Comparison of ENCODE assay signal across 37 mouse cellular contexts in genomic region chr7:135528515-135528914, GRCm38 (mm10). TPM values are rescaled to one million over a fixed set of nuclear protein-coding genes. Genes with fewer than 3 reads are reported as not detected.
DNase-seq lines count a peak whose midpoint lies in the region; ATAC-seq and TF ChIP-seq lines count a peak whose summit lies in the region.
"Had no signal": no experiment of that assay in that cellular context is flagged by ENCODE, and none has a peak within 500 bp of the region (broad histone marks: within the 10 kb centered on the region; RNA-seq: fewer than 3 reads in every experiment).

Gene Clrn3, minus strand, starts transcription at chr7:135528654.

- TF ChIP-seq POLR2A in small intestine, adult 2 months (IDR thresholded peaks at IDR 0.05; ENCODE audit: low read depth, low read length), result no peak

- H3K9me3 ChIP-seq in intestine, embryonic 16.5 days (ENCODE audit: control insufficient read depth, low read length), result no peaks in the 10 kb centered on the region
- H3K9me3 ChIP-seq in midbrain, embryonic 11.5 days (ENCODE audit: control insufficient read depth, low read length), result no peaks in the 10 kb centered on the region
- no peaks in the 10 kb centered on the region for H3K9me3 ChIP-seq in liver, postnatal 0 days (ENCODE audit: low read length)
- H3K9me3 ChIP-seq: embryonic facial prominence, embryonic 13.5 days; forebrain, embryonic 10.5 days; forebrain, embryonic 15.5 days; heart, embryonic 10.5 days; heart, embryonic 15.5 days; hindbrain, embryonic 12.5 days; limb, embryonic 10.5 days; limb, embryonic 15.5 days; liver, embryonic 13.5 days; stomach, embryonic 15.5 days had no signal

- TF ChIP-seq EP300 in liver, postnatal 0 days (IDR thresholded peaks at IDR 0.05; ENCODE audit: low read depth), result no peak

- peak; percentile 73 to 80 for DNase-seq in kidney, adult 8-10 months
- DNase-seq in kidney, postnatal 10 days, result peak; percentile 37
- no peak for DNase-seq in thymus, postnatal 36 days
- no peak for DNase-seq in midbrain, embryonic 11.5 days (ENCODE audit: low spot score, missing footprints)
- no peak for DNase-seq in liver, postnatal 0 days
- no peak for DNase-seq in adrenal gland, postnatal 36 days
- DNase-seq: adrenal gland, adult 8-10 months; B cell, adult 2 months; cerebellum, adult 11 months; cerebellum, adult 9-10 months; gastrocnemius, postnatal 25 days; liver, embryonic 13.5 days; lung, adult 2 months; lung, postnatal 10 days; midbrain, embryonic 14.5 days; thymus, postnatal 4 days had no signal

- no peaks in the 10 kb centered on the region for H3K36me3 ChIP-seq in intestine, embryonic 16.5 days (ENCODE audit: control insufficient read depth, insufficient read depth, low read length)
- peaks cover 3% of the 10 kb centered on the region; the same call in 1 of the 2 replicates for H3K36me3 ChIP-seq in small intestine, adult 2 months (ENCODE audit: control insufficient read depth, insufficient read depth, low read length)
- H3K36me3 ChIP-seq in midbrain, embryonic 11.5 days (ENCODE audit: control insufficient read depth, insufficient read depth, low read length), result no peaks in the 10 kb centered on the region
- H3K36me3 ChIP-seq in liver, postnatal 0 days (replicated peaks; ENCODE audit: insufficient read depth, low read length), result no peaks in the 10 kb centered on the region
- H3K36me3 ChIP-seq: embryonic facial prominence, embryonic 13.5 days; forebrain, embryonic 10.5 days; forebrain, embryonic 15.5 days; heart, embryonic 10.5 days; heart, embryonic 15.5 days; hindbrain, embryonic 12.5 days; limb, embryonic 10.5 days; limb, embryonic 15.5 days; liver, embryonic 13.5 days; stomach, embryonic 15.5 days had no signal

- ATAC-seq in intestine, embryonic 16.5 days, result peak; percentile 93
- no peak for ATAC-seq in midbrain, embryonic 11.5 days (ENCODE audit: low FRiP score)
- ATAC-seq in liver, postnatal 0 days, result no peak
- ATAC-seq: forebrain, embryonic 15.5 days had no signal

- H3K4me3 ChIP-seq in intestine, embryonic 16.5 days (ENCODE audit: low read length), result peak within 1 kb of the TSS; percentile 53
- peak within 1 kb of the TSS; percentile 56 for H3K4me3 ChIP-seq in small intestine, adult 2 months (ENCODE audit: low read depth, low read length)
- H3K4me3 ChIP-seq in midbrain, embryonic 11.5 days (ENCODE audit: low read depth, low read length), result no peak within 1 kb of the TSS
- no peak within 1 kb of the TSS for H3K4me3 ChIP-seq in liver, postnatal 0 days (ENCODE audit: low read depth, low read length)
- H3K4me3 ChIP-seq: embryonic facial prominence, embryonic 13.5 days; forebrain, embryonic 10.5 days; forebrain, embryonic 15.5 days; heart, embryonic 10.5 days; heart, embryonic 15.5 days; hindbrain, embryonic 12.5 days; limb, embryonic 10.5 days; limb, embryonic 15.5 days; liver, embryonic 13.5 days; stomach, embryonic 15.5 days had no signal

- no peak for TF ChIP-seq CTCF in small intestine, adult 2 months (IDR thresholded peaks at IDR 0.05; ENCODE audit: extremely low read depth, insufficient read length, insufficient replicate concordance, low read depth, low read length)
- no peak for TF ChIP-seq CTCF in liver, postnatal 0 days (IDR thresholded peaks at IDR 0.05; ENCODE audit: low read depth)

- H3K27ac ChIP-seq in intestine, embryonic 16.5 days (ENCODE audit: low read length), result peak within 1 kb of the TSS; percentile 89
- peak within 1 kb of the TSS; percentile 99 for H3K27ac ChIP-seq in small intestine, adult 2 months (ENCODE audit: insufficient read depth, low read depth, low read length)
- H3K27ac ChIP-seq in midbrain, embryonic 11.5 days (ENCODE audit: low read depth, low read length), result no peak within 1 kb of the TSS
- no peak within 1 kb of the TSS for H3K27ac ChIP-seq in liver, postnatal 0 days (ENCODE audit: low read depth)
- H3K27ac ChIP-seq: embryonic facial prominence, embryonic 13.5 days; forebrain, embryonic 10.5 days; forebrain, embryonic 15.5 days; heart, embryonic 10.5 days; heart, embryonic 15.5 days; hindbrain, embryonic 12.5 days; limb, embryonic 10.5 days; limb, embryonic 15.5 days; liver, embryonic 13.5 days; macrophage; stomach, embryonic 15.5 days had no signal

- H3K4me1 ChIP-seq in intestine, embryonic 16.5 days (ENCODE audit: control insufficient read depth, insufficient read depth, low read length), result peaks cover 10% of the 10 kb centered on the region
- peaks cover 11% of the 10 kb centered on the region for H3K4me1 ChIP-seq in small intestine, adult 2 months (ENCODE audit: control insufficient read depth, insufficient read depth, insufficient read length, low read length)
- no peaks in the 10 kb centered on the region for H3K4me1 ChIP-seq in midbrain, embryonic 11.5 days (ENCODE audit: control insufficient read depth, insufficient read depth, low read length)
- H3K4me1 ChIP-seq in liver, postnatal 0 days (ENCODE audit: insufficient read depth), result no peaks in the 10 kb centered on the region
- H3K4me1 ChIP-seq: forebrain, embryonic 10.5 days; forebrain, embryonic 15.5 days; heart, embryonic 10.5 days; heart, embryonic 15.5 days; hindbrain, embryonic 12.5 days; limb, embryonic 10.5 days; limb, embryonic 15.5 days; liver, embryonic 13.5 days had no signal

- H3K9ac ChIP-seq in intestine, embryonic 16.5 days (ENCODE audit: low read depth, low read length), result peak within 1 kb of the TSS; percentile 59
- no peak within 1 kb of the TSS for H3K9ac ChIP-seq in midbrain, embryonic 11.5 days (ENCODE audit: low read length)
- no peak within 1 kb of the TSS for H3K9ac ChIP-seq in liver, postnatal 0 days (replicated peaks)
- H3K9ac ChIP-seq: embryonic facial prominence, embryonic 13.5 days; forebrain, embryonic 15.5 days; heart, embryonic 15.5 days; hindbrain, embryonic 12.5 days; limb, embryonic 15.5 days; liver, embryonic 13.5 days; stomach, embryonic 15.5 days had no signal

- H3K27me3 ChIP-seq in intestine, embryonic 16.5 days (replicated peaks; ENCODE audit: control insufficient read depth, insufficient read depth, low read length), result no peaks in the 10 kb centered on the region
- H3K27me3 ChIP-seq in small intestine, adult 2 months (ENCODE audit: control insufficient read depth, insufficient read depth, low read length), result no peaks in the 10 kb centered on the region
- no peaks in the 10 kb centered on the region for H3K27me3 ChIP-seq in midbrain, embryonic 11.5 days (ENCODE audit: control insufficient read depth, insufficient read depth, low read length)
- H3K27me3 ChIP-seq in liver, postnatal 0 days (ENCODE audit: insufficient read depth, low read length), result no peaks in the 10 kb centered on the region
- H3K27me3 ChIP-seq: embryonic facial prominence, embryonic 13.5 days; forebrain, embryonic 15.5 days; heart, embryonic 15.5 days; hindbrain, embryonic 12.5 days; limb, embryonic 15.5 days; stomach, embryonic 15.5 days had no signal

- 61% methylated on average over 7 of the region's 7 CpGs for WGBS in intestine, embryonic 16.5 days
- 32% methylated on average over 7 of the region's 7 CpGs for WGBS in small intestine, adult 2 months
- 85% methylated on average over 7 of the region's 7 CpGs for WGBS in midbrain, embryonic 11.5 days
- WGBS in liver, postnatal 0 days (ENCODE audit: insufficient replicate concordance), result 75% methylated on average over 7 of the region's 7 CpGs

- H3K4me2 ChIP-seq in intestine, embryonic 16.5 days (ENCODE audit: low read depth, low read length), result peak within 1 kb of the TSS; percentile 44
- H3K4me2 ChIP-seq in midbrain, embryonic 11.5 days, result no peak within 1 kb of the TSS
- H3K4me2 ChIP-seq in liver, postnatal 0 days (ENCODE audit: low read depth, low read length), result no peak within 1 kb of the TSS
- H3K4me2 ChIP-seq: embryonic facial prominence, embryonic 13.5 days; forebrain, embryonic 15.5 days; heart, embryonic 15.5 days; hindbrain, embryonic 12.5 days; limb, embryonic 15.5 days; liver, embryonic 13.5 days; stomach, embryonic 15.5 days had no signal

RNA-seq across cellular contexts. Expression of gene Clrn3, which starts in this region (rescaled TPM):
- polyA plus RNA-seq in intestine, embryonic 16.5 days (2015; fragmentation: Nextera tagmentation; extraction: Ambion mirVana), result 40.3 and 45.1 TPM in 2 replicates
- 13.8 and 41.7 TPM in 2 replicates for polyA plus RNA-seq in small intestine, adult 2 months (2012; rRNA removed)
- polyA plus RNA-seq in midbrain, embryonic 11.5 days (2014; fragmentation: Nextera tagmentation; extraction: Ambion mirVana), result not detected in 2 replicates
- polyA plus RNA-seq in liver, postnatal 0 days (2015; fragmentation: Nextera tagmentation; extraction: Ambion mirVana), result not detected in 2 replicates
- not detected for total RNA-seq in adrenal gland, postnatal 36 days (2021)
- total RNA-seq: adrenal gland, adult 8-10 months; common myeloid progenitor, adult 5-6 weeks; gastrocnemius, adult 18-20 months; gastrocnemius, postnatal 25 days; heart, postnatal 25 days; layer of hippocampus, adult 8-10 months; left cerebral cortex, postnatal 10 days; megakaryocyte-erythroid progenitor cell, adult 5-6 weeks; monocyte, adult 5-6 weeks had no signal
- polyA plus RNA-seq: embryonic facial prominence, embryonic 13.5 days; forebrain, embryonic 10.5 days; forebrain, embryonic 15.5 days; frontal cortex, adult 2 months; heart, embryonic 10.5 days; heart, embryonic 15.5 days; hindbrain, embryonic 12.5 days; limb, embryonic 10.5 days; limb, embryonic 15.5 days; liver, embryonic 13.5 days; lung, adult 2 months; macrophage; midbrain, embryonic 14.5 days; neural tube, embryonic 14.5 days had no signal

Comparison
In these comparisons a context has a peak if more than half of its experiments do, and no peak if none do; other contexts are left out.
1. RNA of gene Clrn3 (polyA plus RNA-seq): 13.8 to 41.7 TPM in small intestine, adult 2 months and 40.3 to 45.1 TPM in intestine, embryonic 16.5 days; not detected in midbrain, embryonic 11.5 days and not detected in liver, postnatal 0 days; every median in the first group is over 10 times any median in the second.
2. H3K27ac ChIP-seq: peak in intestine, embryonic 16.5 days (single experiment) and small intestine, adult 2 months (single experiment); none in midbrain, embryonic 11.5 days (single experiment) and liver, postnatal 0 days (single experiment).
3. H3K4me3 ChIP-seq: peak in intestine, embryonic 16.5 days (single experiment) and small intestine, adult 2 months (single experiment); none in midbrain, embryonic 11.5 days (single experiment) and liver, postnatal 0 days (single experiment).
4. DNase-seq: peak in kidney, adult 8-10 months (2 of 2) and kidney, postnatal 10 days (single experiment); none in thymus, postnatal 36 days (0 of 2), midbrain, embryonic 11.5 days (single experiment), liver, postnatal 0 days (single experiment) and adrenal gland, postnatal 36 days (0 of 2).